Mouse (Mus musculus) heart, postnatal 0 days (tissue): ENCODE data around the gene Acsm5. TPM values are rescaled to one million over a fixed set of nuclear protein-coding genes. Genes with fewer than 3 reads are reported as not detected.
A peak's percentile ranks its signal among the peaks of the same experiment; 100 is the strongest.

ENCODE experiments used
- ATAC-seq: fragments of 200-750 bp; cut with Nextera tagmentation; 2 replicates; pipeline ENCODE4 v1.8.0; 2017; ENCODE audit warnings: low read depth, moderate number of reproducible peaks, moderate library complexity; ENCODE audit not compliant: insufficient read depth
- DNase-seq: peaks from one replicate; pipeline ENCODE4 v3.0.0-alpha.2; 2016; ENCODE audit warnings: low spot score
- H3K27ac ChIP-seq: fragments of 300-500 bp; sonication (generic); 2 replicates; pipeline ENCODE4 v1.5.1; 2014; ENCODE audit warnings: low read depth, mild to moderate bottlenecking
- H3K27me3 ChIP-seq: fragments of 300-500 bp; sonication (generic); 2 replicates; pipeline ENCODE4 v1.6.1; 2014; ENCODE audit warnings: low read length, mixed read lengths; ENCODE audit not compliant: control insufficient read depth, insufficient read depth
- H3K36me3 ChIP-seq: fragments of 300-500 bp; sonication (generic); replicated peaks from 2 replicates; pipeline ENCODE4 v1.6.1; 2014; ENCODE audit warnings: low read length, mixed read lengths; ENCODE audit not compliant: control insufficient read depth, insufficient read depth
- H3K4me1 ChIP-seq: fragments of 300-500 bp; sonication (generic); 2 replicates; pipeline ENCODE4 v1.6.1; 2014; ENCODE audit warnings: antibody characterized with exemption; ENCODE audit not compliant: control insufficient read depth, insufficient read depth
- H3K4me2 ChIP-seq: fragments of 300-500 bp; sonication (generic); 2 replicates; pipeline ENCODE4 v1.6.1; 2014; ENCODE audit warnings: low read depth, mild to moderate bottlenecking, low read length, moderate library complexity
- H3K4me3 ChIP-seq: fragments of 300-500 bp; sonication (generic); 2 replicates; pipeline ENCODE4 v1.5.1; 2014; ENCODE audit warnings: low read depth, low read length
- H3K9ac ChIP-seq: fragments of 300-500 bp; sonication (generic); replicated peaks from 2 replicates; pipeline ENCODE4 v1.6.1; 2014; ENCODE audit warnings: low read depth, low read length, mixed read lengths
- H3K9me3 ChIP-seq: fragments of 300-500 bp; sonication (generic); replicated peaks from 2 replicates; pipeline ENCODE4 v1.6.1; 2016; ENCODE audit warnings: low read length; ENCODE audit not compliant: control insufficient read depth
- CTCF ChIP-seq: IDR thresholded peaks from 2 replicates; pipeline ENCODE4 v1.5.1; 2016; ENCODE audit warnings: antibody characterized with exemption, control low read depth, low read depth
- EP300 ChIP-seq: IDR thresholded peaks from 2 replicates; pipeline ENCODE4 v1.6.1; 2016; ENCODE audit warnings: antibody characterized with exemption, low read depth
- WGBS: fragments of 180-500 bp; shearing (Covaris S2); extraction: QIAGEN DNeasy Blood & Tissue Kit; methylation state at CpG from one replicate; pipeline ENCODE4 v1.1.7; 2014; 5-methylcytosine and 5-hydroxymethylcytosine counted together
- polyA plus RNA-seq: library from polyadenylated mRNA; unstranded; fragments of >200 nt; fragmentation: Nextera tagmentation; extraction: Ambion mirVana; gene quantifications from 2 replicates; pipeline ENCODE4 v1.2.1, GENCODE M21; 2015
- total RNA-seq: library from RNA; depleted of rRNA; stranded (reverse); fragments of >200 nt; gene quantifications from 2 replicates; pipeline ENCODE4 v1.2.3, GENCODE M21; 2014; ENCODE audit warnings: low replicate concordance

Acsm5 gene
- total and polyA plus RNA-seq, 2 experiments from 2014 or later = not detected

GRCm38 (mm10) chr7:119490041-119490780 is 29.1 kb upstream of the Acsm5 start:
- Histone ChIP-seq H3K9ac (no peak overlapping the region), H3K4me2 (no peak overlapping the region), H3K27me3 (no peaks in the 10 kb centered on the region), H3K4me3 (no peak overlapping the region), H3K4me1 (no peaks in the 10 kb centered on the region), H3K27ac (no peak overlapping the region), H3K9me3 (no peaks in the 10 kb centered on the region), H3K36me3 (no peaks in the 10 kb centered on the region)
- no peak for ATAC-seq
- DNase-seq = no peak
- 63% methylated on average over 4 of the region's 4 CpGs for WGBS
- no peak for TF ChIP-seq EP300
- TF ChIP-seq CTCF = no peak

GRCm38 (mm10) chr7:119511143-119511542 is 8.1 kb upstream of the Acsm5 start:
- no peaks in the 10 kb centered on the region for H3K9me3 ChIP-seq
- no peak overlapping the region for H3K27ac ChIP-seq
- no peaks in the 10 kb centered on the region for H3K4me1 ChIP-seq
- 85% methylated on average over 4 of the region's 4 CpGs for WGBS
- DNase-seq (no peak), ATAC-seq (no peak)
- H3K4me2 ChIP-seq = no peak overlapping the region
- H3K9ac ChIP-seq = no peak overlapping the region
- no peak for TF ChIP-seq CTCF
- TF ChIP-seq EP300 = no peak
- no peaks in the 10 kb centered on the region for H3K36me3 ChIP-seq
- no peak overlapping the region for H3K4me3 ChIP-seq
- H3K27me3 ChIP-seq = 0 out of 2 replicates have a peak, but pooled peaks cover 4% of the 10 kb centered on the region

- Histone ChIP-seq H3K27me3 (0 out of 2 replicates have a peak, but pooled peaks cover 4% of the 10 kb centered on the region), H3K9ac (no peak overlapping the region), H3K27ac (no peak overlapping the region), H3K4me3 (no peak overlapping the region), H3K36me3 (no peaks in the 10 kb centered on the region), H3K4me1 (no peaks in the 10 kb centered on the region), H3K9me3 (no peaks in the 10 kb centered on the region), H3K4me2 (no peak overlapping the region)
- WGBS = 26% methylated on average over 7 of the region's 7 CpGs
- ATAC-seq = no peak
- TF ChIP-seq CTCF (peak; percentile 50), EP300 (no peak)
- no peak for DNase-seq
These were observed 6.2 kb upstream of the Acsm5 start for GRCm38 (mm10) chr7:119513056-119513455.

- ATAC-seq = no peak
- WGBS = 52% methylated on average over 10 of the region's 10 CpGs
These were observed 3.6 kb upstream of the Acsm5 start for GRCm38 (mm10) chr7:119515492-119516271.

GRCm38 (mm10) chr7:119516272-119516558 is 3.0 kb upstream of the Acsm5 start:
- Histone ChIP-seq H3K4me3 (no peak overlapping the region), H3K4me2 (no peak overlapping the region), H3K27ac (no peak overlapping the region), H3K9ac (no peak overlapping the region), H3K9me3 (no peaks in the 10 kb centered on the region), H3K4me1 (no peaks in the 10 kb centered on the region), H3K27me3 (0 out of 2 replicates have a peak, but pooled peaks cover 4% of the 10 kb centered on the region), H3K36me3 (no peaks in the 10 kb centered on the region)
- ATAC-seq (no peak), DNase-seq (no peak)
- 72% methylated on average over 7 of the region's 7 CpGs for WGBS
- TF ChIP-seq EP300 (no peak), CTCF (no peak)

More at GRCm38 (mm10) chr7:119515492-119516271, 3.6 kb upstream of the Acsm5 start:
- peak; percentile 9 for DNase-seq
- Histone ChIP-seq H3K36me3 (no peaks in the 10 kb centered on the region), H3K9ac (no peak overlapping the region), H3K27ac (no peak overlapping the region), H3K4me2 (no peak overlapping the region), H3K27me3 (0 out of 2 replicates have a peak, but pooled peaks cover 4% of the 10 kb centered on the region), H3K4me3 (no peak overlapping the region), H3K9me3 (no peaks in the 10 kb centered on the region), H3K4me1 (no peaks in the 10 kb centered on the region)
- TF ChIP-seq EP300 = no peak
- peak; percentile 66 for TF ChIP-seq CTCF
